Mouse (Mus musculus) liver, adult 2 months (tissue): ENCODE data around the gene Klhl42. TPM values are rescaled to one million over a fixed set of nuclear protein-coding genes. Genes with fewer than 3 reads are reported as not detected.

Source experiments
- DNase-seq: peaks from one replicate; pipeline ENCODE4 v3.0.0-alpha.2; 2011; ENCODE audit warnings: low read depth, low spot score; ENCODE audit errors: extremely low read depth
- H3K27ac ChIP-seq: fragments of 200-500 bp; replicated peaks from 2 replicates; pipeline ENCODE4 v1.5.1; 2012; ENCODE audit warnings: low read depth, mild to moderate bottlenecking, control low read depth, inconsistent platforms, low read length; ENCODE audit not compliant: insufficient read depth
- H3K27me3 ChIP-seq: fragments of 200-500 bp; 2 replicates; pipeline ENCODE4 v1.6.1; 2012; ENCODE audit warnings: mild to moderate bottlenecking, moderate library complexity, low read length, inconsistent platforms; ENCODE audit not compliant: control insufficient read depth, insufficient read depth
- H3K36me3 ChIP-seq: fragments of 200-500 bp; 2 replicates; pipeline ENCODE4 v1.6.1; 2012; ENCODE audit warnings: low read length, inconsistent platforms; ENCODE audit not compliant: control insufficient read depth, insufficient read depth
- H3K4me1 ChIP-seq: fragments of 200-500 bp; 2 replicates; pipeline ENCODE4 v1.6.1; 2011; ENCODE audit warnings: low read length; ENCODE audit not compliant: control insufficient read depth, insufficient read depth
- H3K4me3 ChIP-seq: fragments of 200-500 bp; 2 replicates; pipeline ENCODE4 v1.5.1; 2011; ENCODE audit warnings: low read depth, mild to moderate bottlenecking, control low read depth, low read length, moderate library complexity; ENCODE audit not compliant: insufficient read depth
- H3K79me2 ChIP-seq: fragments of 200-500 bp; 2 replicates; pipeline ENCODE4 v1.6.1; 2012; ENCODE audit warnings: inconsistent platforms, mild to moderate bottlenecking, low read length, moderate library complexity; ENCODE audit not compliant: control insufficient read depth, insufficient read depth
- H3K9ac ChIP-seq: fragments of 200-500 bp; 2 replicates; pipeline ENCODE4 v1.6.1; 2012; ENCODE audit warnings: low read depth, mild to moderate bottlenecking, control low read depth, inconsistent platforms, low read length
- CTCF ChIP-seq: fragments of 200-500 bp; IDR thresholded peaks from 2 replicates; pipeline ENCODE4 v1.5.1; 2011; ENCODE audit warnings: low read depth, low read length, control low read depth
- POLR2A ChIP-seq: fragments of 200-500 bp; IDR thresholded peaks from 2 replicates; pipeline ENCODE4 v1.6.1; 2011; ENCODE audit warnings: low read length, control low read depth; ENCODE audit not compliant: insufficient read depth; ENCODE audit errors: extremely low read depth
- WGBS: fragments of 180-500 bp; shearing (Covaris S2); methylation state at CpG from one replicate; pipeline ENCODE4 v1.1.7; 2018; 5-methylcytosine and 5-hydroxymethylcytosine counted together
- polyA plus RNA-seq: library from polyadenylated mRNA; depleted of rRNA; stranded (reverse); fragments of >200 nt; gene quantifications from 2 replicates; pipeline ENCODE4 v1.2.3, GENCODE M21; 2012
- total RNA-seq: library from RNA; depleted of rRNA; stranded (reverse); fragments of >200 nt; gene quantifications from 2 replicates; pipeline ENCODE4 v1.2.3, GENCODE M21; 2014

Klhl42 gene
- total and polyA plus RNA-seq, 2 experiments, result 6.9 to 8.8 TPM

DNA sequence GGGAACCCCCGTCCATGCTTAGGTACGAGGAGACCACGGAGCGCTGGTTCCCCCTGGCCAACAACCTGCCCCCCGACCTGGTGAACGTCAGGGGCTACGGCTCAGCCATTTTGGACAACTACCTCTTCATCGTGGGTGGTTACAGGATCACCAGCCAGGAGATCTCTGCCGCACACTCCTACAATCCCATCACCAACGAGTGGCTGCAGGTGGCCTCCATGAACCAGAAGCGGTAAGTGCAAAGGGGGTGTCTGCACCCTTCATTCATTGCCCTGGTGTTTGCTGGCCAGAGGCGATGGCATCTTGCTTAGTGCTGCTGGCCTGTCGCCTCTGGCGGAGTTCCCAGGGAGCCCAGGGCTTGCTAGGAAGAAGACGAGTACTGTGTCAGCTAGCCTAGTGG lies 957 bp downstream of the Klhl42 start:
- Histone ChIP-seq H3K4me3 (peak overlapping the region; percentile 91), H3K4me1 (peaks cover 14% of the 10 kb centered on the region), H3K27me3 (no peaks in the 10 kb centered on the region), H3K79me2 (peaks cover 11% of the 10 kb centered on the region), H3K9ac (peak overlapping the region; percentile 71), H3K36me3 (no peaks in the 10 kb centered on the region), H3K27ac (no peak overlapping the region)
- peak; percentile 55 for DNase-seq
- no peak for TF ChIP-seq CTCF
- no peak for TF ChIP-seq POLR2A
- 2% methylated on average over 15 of the region's 15 CpGs for WGBS

DNA sequence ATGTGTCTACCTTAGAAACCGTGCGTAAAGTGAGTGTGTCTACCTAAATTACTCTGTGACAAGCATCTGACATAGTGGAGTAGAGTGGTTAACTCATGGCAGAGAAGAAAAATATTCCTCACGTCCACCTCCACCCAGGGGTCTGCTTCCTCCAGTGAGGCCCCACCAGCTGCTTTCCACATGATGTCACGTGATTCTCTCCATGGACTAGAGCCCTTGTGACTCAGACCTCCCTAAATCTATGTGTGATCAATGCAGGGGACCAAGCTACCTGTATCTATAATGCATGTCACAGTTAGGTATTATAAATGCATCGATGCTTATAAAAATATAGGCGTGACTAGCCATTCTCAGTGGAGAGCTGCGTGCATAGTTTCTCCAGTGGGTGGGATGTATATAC lies 3.6 kb downstream of the Klhl42 start:
- 94% methylated on average over 7 of the region's 7 CpGs for WGBS
- H3K79me2 ChIP-seq, result peaks cover 13% of the 10 kb centered on the region
- no peaks in the 10 kb centered on the region for H3K36me3 ChIP-seq
- peaks cover 9% of the 10 kb centered on the region for H3K4me1 ChIP-seq
- TF ChIP-seq POLR2A, result no peak
- TF ChIP-seq CTCF, result no peak
- no peak overlapping the region for H3K4me3 ChIP-seq
- no peaks in the 10 kb centered on the region for H3K27me3 ChIP-seq
- no peak overlapping the region for H3K27ac ChIP-seq
- no peak for DNase-seq
- no peak overlapping the region for H3K9ac ChIP-seq

GRCm38 (mm10) chr6:147096109-147096508 lies 4.9 kb downstream of the Klhl42 start:
- no peak overlapping the region for H3K4me3 ChIP-seq
- H3K27ac ChIP-seq, result no peak overlapping the region
- TF ChIP-seq CTCF (no peak), POLR2A (no peak)
- peaks cover 13% of the 10 kb centered on the region for H3K79me2 ChIP-seq
- 94% methylated on average over 4 of the region's 4 CpGs for WGBS
- H3K36me3 ChIP-seq, result no peaks in the 10 kb centered on the region
- no peaks in the 10 kb centered on the region for H3K27me3 ChIP-seq
- no peak overlapping the region for H3K9ac ChIP-seq
- peaks cover 6% of the 10 kb centered on the region for H3K4me1 ChIP-seq
- DNase-seq, result no peak

- Histone ChIP-seq H3K27me3 (no peaks in the 10 kb centered on the region), H3K4me1 (peaks cover 6% of the 10 kb centered on the region), H3K4me3 (no peak overlapping the region), H3K27ac (no peak overlapping the region), H3K36me3 (no peaks in the 10 kb centered on the region), H3K9ac (no peak overlapping the region), H3K79me2 (peaks cover 11% of the 10 kb centered on the region)
- TF ChIP-seq CTCF (no peak), POLR2A (no peak)
- no peak for DNase-seq
- 83% methylated on average over 3 of the region's 3 CpGs for WGBS
Measured at GRCm38 (mm10) chr6:147096934-147097333, 5.8 kb downstream of the Klhl42 start.

- no peak for DNase-seq
- no peak overlapping the region for H3K4me3 ChIP-seq
- TF ChIP-seq POLR2A, result no peak
- TF ChIP-seq CTCF, result no peak
- WGBS, result 79% methylated on average over 8 of the region's 8 CpGs
- no peaks in the 10 kb centered on the region for H3K36me3 ChIP-seq
- H3K27ac ChIP-seq, result no peak overlapping the region
- H3K27me3 ChIP-seq, result no peaks in the 10 kb centered on the region
- H3K9ac ChIP-seq, result no peak overlapping the region
- H3K4me1 ChIP-seq, result peaks cover 3% of the 10 kb centered on the region; the same call in 1 of the 2 replicates
- peaks cover 7% of the 10 kb centered on the region; the same call in 1 of the 2 replicates for H3K79me2 ChIP-seq
Measured at GRCm38 (mm10) chr6:147097346-147097929, 6.3 kb downstream of the Klhl42 start.
